Mouse (Mus musculus): ENCODE measurements around the gene Aldh4a1. TPM values are rescaled to one million over a fixed set of nuclear protein-coding genes. Genes with fewer than 3 reads are reported as not detected.
A peak's percentile ranks its signal among the peaks of the same experiment; 100 is the strongest.

Aldh4a1 gene
- total RNA-seq, 2 experiments from 2014 or later: 9.9 to 13.2 TPM

DNA sequence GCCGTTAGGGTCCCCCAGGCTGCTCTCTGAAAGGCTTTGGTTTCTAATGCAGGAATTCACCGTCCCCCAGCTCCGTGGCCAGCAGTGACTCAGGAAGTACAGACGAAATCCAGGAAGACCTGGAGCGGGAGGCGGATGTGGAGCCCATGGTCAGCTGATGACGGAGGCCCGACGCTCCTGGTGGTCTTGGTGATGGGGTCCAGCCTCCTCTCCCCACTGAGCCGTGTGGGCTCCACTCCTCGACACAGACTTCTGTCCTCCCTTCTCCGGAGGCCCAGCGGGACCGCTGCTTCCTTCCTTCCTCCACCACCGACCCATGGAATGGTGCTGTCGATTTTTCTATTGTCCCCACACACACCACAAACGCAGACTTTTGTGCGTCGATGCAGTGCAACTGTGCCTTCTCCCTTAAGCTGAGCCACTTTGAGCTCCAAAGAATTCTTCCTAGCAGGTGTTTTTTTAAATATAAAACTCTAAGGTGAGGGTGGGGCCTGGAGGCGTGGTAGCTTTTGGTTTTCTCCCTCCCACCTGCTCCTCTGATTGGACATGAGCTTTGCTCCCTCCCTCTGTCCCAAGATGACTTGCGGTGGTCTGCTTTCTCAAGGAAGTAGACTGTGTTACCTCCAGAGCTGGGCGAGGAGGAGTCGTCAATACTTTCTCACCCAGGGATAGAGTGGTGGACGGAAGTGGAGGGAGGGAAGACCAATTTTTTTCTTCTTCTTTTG is 6.2 kb upstream of the Aldh4a1 start:
- peak; percentile 97 for ATAC-seq (replicated peaks; ENCODE audit: low FRiP score, low TSS enrichment, poor library complexity, severe bottlenecking)

DNA sequence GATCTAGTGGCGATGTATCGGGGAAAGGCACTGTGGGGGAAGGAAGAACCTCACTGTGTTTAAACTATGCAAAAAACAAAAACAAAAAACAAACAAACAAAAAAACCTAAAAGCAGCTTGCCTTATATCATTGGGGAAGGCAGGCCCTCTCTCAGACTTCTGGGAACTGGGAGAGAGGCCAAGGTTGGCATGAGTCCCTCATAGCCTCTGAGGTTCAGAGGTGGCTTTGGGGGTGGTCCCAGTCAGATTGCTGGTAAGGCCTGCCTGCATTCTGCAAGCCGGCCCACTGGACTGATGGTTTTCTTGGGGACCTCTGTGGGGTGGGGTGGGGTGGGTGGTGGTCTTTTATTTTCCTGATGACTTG is 5.7 kb upstream of the Aldh4a1 start:
- ATAC-seq (replicated peaks; ENCODE audit: low FRiP score, low TSS enrichment, poor library complexity, severe bottlenecking): no peak

DNA sequence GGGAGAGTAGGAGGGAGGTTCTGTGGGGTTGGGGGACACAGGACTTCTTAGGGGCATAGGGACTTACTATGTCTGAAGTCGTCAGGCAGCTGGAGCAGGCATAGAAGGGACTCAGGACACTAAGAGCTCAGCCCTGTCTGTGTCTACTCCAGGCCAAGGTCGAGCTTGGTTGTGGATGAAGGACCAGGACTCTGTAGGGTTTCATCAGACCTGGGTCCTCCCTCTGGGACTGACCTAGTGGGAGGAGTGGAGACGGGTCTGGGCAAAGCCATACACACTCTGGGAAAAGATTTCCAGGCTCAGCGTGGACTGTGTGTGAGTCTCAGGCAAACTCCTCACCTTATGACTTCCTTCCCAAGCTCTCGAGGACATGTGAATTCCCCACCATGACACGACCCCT is 2.9 kb upstream of the Aldh4a1 start:
- no peak for ATAC-seq (replicated peaks; ENCODE audit: low FRiP score, low TSS enrichment, poor library complexity, severe bottlenecking)

GRCm38 (mm10) chr4:139623434-139624115 is 909 bp downstream of the Aldh4a1 start:
- no peak for ATAC-seq (replicated peaks; ENCODE audit: low FRiP score, low TSS enrichment, poor library complexity, severe bottlenecking)

GRCm38 (mm10) chr4:139624116-139624489 is 1.4 kb downstream of the Aldh4a1 start:
- no peak for ATAC-seq (replicated peaks; ENCODE audit: low FRiP score, low TSS enrichment, poor library complexity, severe bottlenecking)

DNA sequence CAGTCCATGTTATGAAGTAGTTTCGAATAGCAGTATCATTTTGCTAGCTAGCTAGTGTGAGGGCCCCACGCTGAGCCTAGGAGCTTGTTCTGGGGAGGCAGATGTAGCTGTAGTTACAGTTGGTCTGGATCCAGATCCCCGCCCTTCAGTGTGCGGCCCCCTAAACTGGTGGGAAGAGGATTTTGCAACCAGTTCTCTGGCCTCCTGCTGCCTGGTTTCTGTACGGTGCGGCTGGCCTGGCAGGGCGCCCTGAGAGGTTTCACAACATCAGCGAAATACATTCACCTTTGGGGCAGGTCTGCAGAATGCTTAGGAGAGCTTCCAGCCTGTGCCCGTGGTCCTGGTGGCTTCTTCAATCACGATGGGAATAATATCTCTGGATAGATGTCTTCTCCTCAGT is 2.0 kb downstream of the Aldh4a1 start:
- ATAC-seq (replicated peaks; ENCODE audit: low FRiP score, low TSS enrichment, poor library complexity, severe bottlenecking): no peak

DNA sequence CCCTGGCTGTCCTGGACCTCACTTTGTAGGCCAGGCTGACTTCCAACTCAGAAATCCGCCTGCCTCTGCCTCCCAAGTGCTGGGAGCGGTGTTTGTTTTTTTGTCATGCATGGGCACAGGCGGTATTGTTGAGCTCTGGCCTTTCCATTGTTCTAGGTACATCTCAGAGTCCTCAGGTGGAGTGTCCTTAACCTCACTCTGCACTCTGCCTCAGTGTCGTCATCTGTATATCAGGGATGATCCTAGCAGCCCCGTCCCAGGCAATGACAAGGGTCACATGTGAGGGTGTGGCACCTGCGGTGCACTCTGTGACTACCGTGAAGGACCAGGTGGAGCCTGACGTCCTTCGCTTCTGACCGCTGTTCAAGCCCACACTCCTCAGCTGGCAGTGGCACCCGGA is 4.7 kb downstream of the Aldh4a1 start:
- no peak for ATAC-seq (replicated peaks; ENCODE audit: low FRiP score, low TSS enrichment, poor library complexity, severe bottlenecking)

DNA sequence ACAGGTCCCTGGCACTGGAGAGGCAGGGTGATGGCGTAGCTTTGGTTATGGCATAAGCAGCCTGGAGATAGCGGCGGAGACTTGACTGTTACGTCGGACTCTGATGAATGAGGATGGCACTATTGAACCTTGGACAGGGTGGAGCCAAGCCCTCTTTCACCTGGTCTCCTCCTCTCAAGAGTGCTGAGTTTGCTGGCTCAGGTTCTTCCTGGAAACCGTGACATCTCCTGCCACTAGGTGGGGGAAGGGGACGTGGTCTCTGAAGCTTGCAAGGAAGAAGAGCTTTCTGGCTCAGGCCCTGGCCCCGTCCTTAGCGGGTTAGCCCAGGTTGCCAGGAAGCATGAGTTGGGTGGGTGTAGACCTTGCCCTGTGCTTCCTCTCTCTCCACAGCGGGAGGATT is 7.5 kb downstream of the Aldh4a1 start:
- no peak for ATAC-seq (replicated peaks; ENCODE audit: low FRiP score, low TSS enrichment, poor library complexity, severe bottlenecking)

- no peak for ATAC-seq (replicated peaks; ENCODE audit: low FRiP score, low TSS enrichment, poor library complexity, severe bottlenecking)
Measured at GRCm38 (mm10) chr4:139631141-139631540, 8.5 kb downstream of the Aldh4a1 start.

GRCm38 (mm10) chr4:139631569-139632253 is 9.0 kb downstream of the Aldh4a1 start:
- no peak for ATAC-seq (replicated peaks; ENCODE audit: low FRiP score, low TSS enrichment, poor library complexity, severe bottlenecking)

GRCm38 (mm10) chr4:139632254-139632580 is 9.6 kb downstream of the Aldh4a1 start:
- ATAC-seq (replicated peaks; ENCODE audit: low FRiP score, low TSS enrichment, poor library complexity, severe bottlenecking): no peak

- no peak for ATAC-seq (replicated peaks; ENCODE audit: low FRiP score, low TSS enrichment, poor library complexity, severe bottlenecking)
Measured at GRCm38 (mm10) chr4:139636373-139636772, 13.7 kb downstream of the Aldh4a1 start.

- no peak for ATAC-seq (replicated peaks; ENCODE audit: low FRiP score, low TSS enrichment, poor library complexity, severe bottlenecking)
Measured at GRCm38 (mm10) chr4:139637847-139638246, 15.2 kb downstream of the Aldh4a1 start.

DNA sequence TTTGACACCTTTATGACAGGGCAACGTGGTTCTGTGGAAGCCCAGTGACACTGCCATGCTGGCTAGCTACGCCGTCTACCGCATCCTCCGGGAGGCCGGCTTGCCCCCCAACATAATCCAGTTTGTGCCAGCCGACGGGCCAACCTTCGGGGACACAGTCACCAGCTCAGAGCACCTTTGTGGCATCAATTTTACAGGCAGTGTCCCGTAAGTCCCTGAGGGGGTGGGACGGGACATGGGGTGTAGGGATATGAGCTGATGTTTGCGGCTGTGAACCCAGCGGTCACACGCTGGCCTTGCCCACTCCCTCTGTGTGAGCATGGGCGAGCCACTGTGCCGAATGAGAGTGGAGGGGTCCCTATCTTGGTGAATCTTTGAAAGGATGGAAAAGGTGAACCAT is 15.7 kb downstream of the Aldh4a1 start:
- no peak for ATAC-seq (replicated peaks; ENCODE audit: low FRiP score, low TSS enrichment, poor library complexity, severe bottlenecking)

- peak; percentile 23 for ATAC-seq (replicated peaks; ENCODE audit: low FRiP score, low TSS enrichment, poor library complexity, severe bottlenecking)
Measured at GRCm38 (mm10) chr4:139639801-139640200, 17.1 kb downstream of the Aldh4a1 start.

DNA sequence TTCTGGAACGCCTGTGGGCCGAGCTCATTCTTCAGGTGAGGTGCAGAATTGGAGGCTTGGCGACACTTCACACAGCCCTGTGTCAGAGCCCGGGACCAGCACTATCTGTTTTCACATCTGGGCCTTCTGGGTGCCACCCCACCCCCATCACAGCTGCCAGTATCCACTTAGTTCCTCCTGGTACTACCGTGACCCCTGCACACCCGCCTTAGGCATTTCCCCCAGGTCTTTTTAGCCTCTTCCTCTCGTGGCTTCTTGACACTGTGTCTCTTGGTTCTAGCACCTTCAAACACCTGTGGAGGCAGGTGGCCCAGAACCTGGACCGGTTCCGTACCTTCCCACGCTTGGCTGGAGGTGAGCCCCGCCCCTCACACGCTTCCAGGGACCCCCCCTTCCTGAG is 17.7 kb downstream of the Aldh4a1 start:
- ATAC-seq (replicated peaks; ENCODE audit: low FRiP score, low TSS enrichment, poor library complexity, severe bottlenecking): peak; percentile 49

DNA sequence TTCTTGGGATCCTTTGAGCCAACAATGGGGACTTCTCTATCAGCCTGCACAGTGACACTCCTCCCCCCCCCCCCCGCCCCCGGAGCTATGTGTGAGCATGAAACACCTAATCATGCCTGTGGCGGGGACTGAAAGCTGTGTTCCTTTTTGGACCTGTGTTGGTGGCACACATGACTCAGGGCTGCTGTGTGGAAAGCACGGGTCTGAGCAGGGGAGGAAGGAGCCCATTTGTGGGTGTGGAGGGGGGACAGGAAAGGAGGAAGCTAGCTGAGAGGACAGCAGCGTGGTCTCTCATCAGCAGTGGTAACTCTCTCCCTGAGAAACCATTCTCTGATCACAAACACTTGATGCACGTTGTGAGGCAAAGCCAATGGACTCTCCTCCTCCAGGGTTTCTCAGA is 18.1 kb downstream of the Aldh4a1 start:
- no peak for ATAC-seq (replicated peaks; ENCODE audit: low FRiP score, low TSS enrichment, poor library complexity, severe bottlenecking)

- no peak for ATAC-seq (replicated peaks; ENCODE audit: low FRiP score, low TSS enrichment, poor library complexity, severe bottlenecking)
Measured at GRCm38 (mm10) chr4:139641829-139642425, 19.3 kb downstream of the Aldh4a1 start.

- ATAC-seq (replicated peaks; ENCODE audit: low FRiP score, low TSS enrichment, poor library complexity, severe bottlenecking): peak; percentile 69
Measured at GRCm38 (mm10) chr4:139643972-139644371, 21.3 kb downstream of the Aldh4a1 start.

DNA sequence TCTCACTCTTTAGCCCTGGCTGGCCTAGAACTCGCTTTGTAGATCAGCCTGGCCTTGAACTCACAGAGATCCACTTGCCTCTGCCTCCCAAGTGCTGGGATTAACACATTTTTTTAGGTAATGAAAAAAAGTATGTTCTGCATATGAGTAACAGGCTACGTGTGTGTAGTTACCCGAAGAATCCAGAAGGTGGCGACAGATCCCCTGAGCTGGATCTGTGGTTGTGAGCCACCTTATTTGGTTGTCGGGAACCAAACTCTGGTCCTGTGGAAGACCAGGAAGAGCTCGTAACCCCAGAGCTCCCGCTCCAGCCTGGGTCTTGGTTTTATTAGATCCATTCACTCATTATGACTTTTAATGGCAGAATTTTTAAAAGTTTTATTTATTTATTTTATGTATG is 24.2 kb downstream of the Aldh4a1 start:
- ATAC-seq (replicated peaks; ENCODE audit: low FRiP score, low TSS enrichment, poor library complexity, severe bottlenecking): no peak
